Mouse (Mus musculus) megakaryocyte, embryonic 14.5 days (primary cell): ENCODE data around the gene Asic5.

Experiments used
- FLI1 ChIP-seq: IDR thresholded peaks from 2 replicates; pipeline ENCODE4 v1.6.1; 2012; ENCODE audit warnings: low read length, inconsistent platforms, mixed read lengths
- GATA1 ChIP-seq: IDR thresholded peaks from 3 replicates; pipeline ENCODE4 v1.6.1; 2012; ENCODE audit warnings: mixed read lengths, low read length, inconsistent platforms, borderline replicate concordance

DNA sequence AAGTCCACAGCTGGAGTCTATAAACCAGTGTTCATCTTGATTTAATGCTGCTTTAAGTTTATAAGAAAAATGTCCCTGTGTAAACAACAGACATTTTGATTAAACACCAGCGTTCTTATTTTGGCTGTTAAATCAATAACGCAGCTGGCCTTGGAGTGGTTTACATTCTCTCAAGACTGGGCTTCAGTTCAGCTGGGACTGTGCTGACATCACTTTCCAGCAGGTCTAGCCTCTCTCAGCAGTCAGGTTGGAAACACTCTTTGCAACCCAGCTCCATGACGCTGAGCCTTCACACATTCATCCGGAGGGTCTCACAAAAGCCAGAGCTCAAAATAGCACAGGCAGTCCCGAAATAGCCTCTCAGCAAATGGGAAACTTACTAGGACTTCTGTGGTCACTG, 75.1 kb downstream of the Asic5 start:
- no peak for TF ChIP-seq GATA1
- no peak for TF ChIP-seq FLI1
